Mouse (Mus musculus) gastrocnemius, adult 18-20 months (tissue): Measurements from ENCODE around the gene Tmem37. TPM values are rescaled to one million over a fixed set of nuclear protein-coding genes. Genes with fewer than 3 reads are reported as not detected.

Source experiments
- DNase-seq: peaks from one replicate; pipeline ENCODE4 v3.0.0; 2021; ENCODE audit warnings: low spot score
- total RNA-seq, 2 experiments: library from RNA; stranded (reverse); gene quantifications; 2 replicates each; pipeline ENCODE4 v1.2.3; 2021

The Tmem37 gene
- total RNA-seq, 2 experiments from 2014 or later, result 13.0 to 22.9 TPM

DNA sequence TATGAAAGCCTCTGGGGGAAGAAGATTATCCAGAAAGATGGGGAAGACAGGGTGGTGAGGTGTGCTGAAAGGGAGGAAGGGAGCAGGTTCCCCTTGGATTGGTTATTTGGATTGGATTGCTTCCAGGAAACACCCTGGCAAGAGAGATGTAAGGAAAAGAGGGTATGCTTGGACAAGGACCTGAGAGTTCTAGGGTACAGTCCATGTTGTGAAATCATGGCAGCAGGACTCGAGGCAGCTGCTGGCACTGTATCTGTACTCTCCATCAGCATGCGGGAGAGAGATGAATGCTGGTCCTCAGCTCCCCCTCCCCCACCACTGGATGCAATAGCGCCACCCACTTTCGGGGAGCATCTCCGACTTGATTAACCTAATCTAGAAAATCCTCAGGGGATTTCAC is 13.2 kb downstream of the Tmem37 start:
- no peak for DNase-seq

DNA sequence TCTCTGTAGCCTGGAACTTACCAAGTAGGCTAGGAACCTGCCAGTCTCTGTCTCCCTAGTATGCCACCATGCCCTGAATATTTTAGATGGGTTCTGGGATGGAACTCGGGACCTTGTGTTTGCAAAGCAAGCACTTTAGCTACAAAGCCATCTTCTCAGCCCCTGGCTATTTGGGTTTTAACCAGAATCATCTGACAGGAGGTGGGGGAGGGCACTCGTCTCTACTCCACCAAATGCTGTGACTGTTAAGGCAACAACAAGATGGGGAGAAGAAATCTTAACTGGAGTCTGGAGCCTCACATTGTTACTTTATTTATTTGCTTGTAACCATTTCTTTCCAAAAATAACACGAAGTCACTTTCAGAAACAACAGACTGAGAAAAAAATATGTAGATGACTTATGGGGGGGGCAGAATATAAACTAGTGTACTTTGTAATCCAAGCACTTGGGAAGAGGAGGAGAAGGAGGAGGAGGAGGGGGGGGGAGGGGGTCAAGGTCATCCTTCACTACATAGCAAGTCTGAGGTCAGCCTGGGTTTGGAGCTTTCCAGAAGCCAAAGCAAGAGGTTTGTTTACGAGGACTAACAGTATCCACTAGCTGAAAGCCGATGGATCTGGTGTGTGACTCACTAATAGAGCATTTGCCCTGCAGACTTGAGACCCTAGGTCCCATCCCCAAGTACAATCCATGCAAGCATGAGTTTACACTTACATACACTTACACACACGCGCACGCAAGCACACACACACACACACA is 16.0 kb downstream of the Tmem37 start:
- DNase-seq, result no peak

DNA sequence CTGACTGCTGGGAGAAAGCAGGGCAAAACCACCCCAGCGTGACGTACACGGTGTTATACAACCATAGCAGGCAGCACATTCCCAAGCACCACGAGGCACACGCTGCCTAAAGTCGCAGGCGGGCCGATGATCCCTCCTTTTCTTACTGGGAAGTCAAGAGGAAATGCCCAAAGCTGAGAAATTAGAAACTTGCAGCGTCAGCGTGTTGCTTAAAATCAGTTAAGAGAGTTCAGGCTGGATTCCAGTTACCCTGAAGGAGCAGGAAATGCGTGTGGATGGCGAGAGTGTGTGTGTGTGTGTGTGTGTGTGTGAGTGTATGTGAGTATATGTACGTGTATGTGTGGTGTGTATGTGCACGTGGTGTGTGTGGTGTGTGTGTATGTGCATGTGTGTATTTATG is 16.8 kb downstream of the Tmem37 start:
- DNase-seq, result no peak

DNA sequence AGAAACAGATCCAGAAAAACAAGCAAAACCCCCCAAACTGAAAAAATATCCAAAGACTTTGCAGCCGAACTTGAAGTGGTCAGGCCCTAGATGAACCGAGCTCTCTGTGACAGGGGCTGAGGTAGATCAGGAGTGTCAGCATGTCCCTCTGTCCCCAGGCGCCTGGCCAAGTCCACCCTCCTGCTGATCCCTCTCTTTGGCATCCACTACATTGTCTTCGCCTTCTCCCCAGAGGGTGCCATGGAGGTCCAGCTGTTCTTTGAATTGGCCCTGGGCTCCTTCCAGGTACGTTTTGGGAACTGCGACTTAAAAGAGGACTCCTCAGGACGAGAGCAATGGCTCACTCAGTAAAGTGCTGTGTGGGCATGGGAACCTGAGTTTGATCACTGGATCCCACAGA is 17.6 kb downstream of the Tmem37 start:
- no peak for DNase-seq

DNA sequence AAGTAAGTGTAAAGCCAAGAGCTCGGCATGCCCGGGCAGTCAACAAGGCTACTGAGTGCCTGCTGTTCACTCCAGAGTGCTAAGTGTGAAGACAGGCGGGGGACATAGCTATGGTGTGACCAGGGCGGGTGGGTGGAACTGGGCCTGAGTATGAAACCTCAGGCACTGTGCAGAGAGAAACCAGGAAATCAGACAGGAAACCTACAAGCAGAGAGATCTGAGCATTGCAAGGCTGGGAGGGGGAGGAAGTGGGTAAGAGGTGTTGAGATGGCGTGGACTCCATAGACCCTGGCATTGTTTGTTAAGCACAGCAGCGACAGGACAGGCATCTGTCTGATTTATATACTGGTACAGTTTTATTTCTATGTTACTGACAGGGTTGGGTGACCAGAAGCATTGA is 18.4 kb downstream of the Tmem37 start:
- no peak for DNase-seq

DNA sequence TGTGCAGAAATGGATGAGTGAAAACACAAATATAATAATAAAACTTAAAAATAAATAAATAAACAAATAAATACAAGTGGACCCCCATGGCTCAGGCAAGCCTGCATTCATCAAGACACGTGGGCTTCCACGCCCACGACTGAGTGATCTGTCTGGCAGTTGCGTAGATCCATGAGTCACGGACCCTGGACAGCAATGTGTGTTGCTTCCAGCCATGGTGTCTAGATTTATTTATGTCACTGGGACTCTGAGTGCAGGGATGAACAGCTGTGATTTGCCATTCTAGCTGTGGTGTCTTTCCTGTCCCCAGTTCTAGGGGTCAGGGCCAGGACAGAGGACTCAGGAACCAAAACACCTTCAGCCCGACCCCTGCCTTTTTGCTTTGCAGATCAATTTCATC is 18.9 kb downstream of the Tmem37 start:
- no peak for DNase-seq

DNA sequence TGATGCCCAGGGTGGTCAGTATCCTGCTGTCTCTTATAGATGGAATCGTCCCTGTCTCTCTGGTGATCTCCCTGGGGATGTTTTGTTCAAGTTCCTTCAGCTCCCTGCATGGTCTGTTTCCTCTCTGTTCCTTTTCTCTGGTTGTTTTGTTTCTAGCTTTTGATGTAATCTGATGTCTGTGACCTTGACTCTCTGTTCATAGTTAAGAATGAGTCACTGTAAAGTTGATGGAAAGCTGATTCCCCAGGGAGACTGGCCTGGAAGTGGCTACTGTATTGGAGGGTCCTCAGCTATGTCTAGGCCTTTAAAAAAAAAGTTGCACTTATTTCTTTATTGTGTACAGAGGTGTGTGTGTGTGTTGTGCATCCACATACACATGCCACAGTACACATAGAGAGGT is 22.8 kb downstream of the Tmem37 start:
- no peak for DNase-seq

DNA sequence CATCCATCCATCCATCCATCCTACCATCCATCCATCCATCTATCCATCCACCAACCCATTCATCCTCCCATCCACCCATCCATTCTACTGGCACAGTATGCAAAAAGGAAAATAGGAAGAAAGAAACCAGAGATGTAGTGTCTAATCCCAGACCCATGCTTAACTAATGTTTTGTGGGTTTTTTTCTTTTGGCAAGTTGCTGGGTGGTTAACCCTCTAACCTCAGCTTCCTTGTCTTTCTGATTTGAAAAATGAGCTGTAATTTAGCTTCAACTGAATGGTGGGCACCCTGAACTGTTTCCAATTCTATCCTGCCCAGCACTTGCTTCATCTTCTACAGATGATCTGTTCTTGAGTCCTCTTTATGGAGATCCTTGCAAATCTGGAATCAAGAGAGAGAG is 26.5 kb downstream of the Tmem37 start:
- no peak for DNase-seq

DNA sequence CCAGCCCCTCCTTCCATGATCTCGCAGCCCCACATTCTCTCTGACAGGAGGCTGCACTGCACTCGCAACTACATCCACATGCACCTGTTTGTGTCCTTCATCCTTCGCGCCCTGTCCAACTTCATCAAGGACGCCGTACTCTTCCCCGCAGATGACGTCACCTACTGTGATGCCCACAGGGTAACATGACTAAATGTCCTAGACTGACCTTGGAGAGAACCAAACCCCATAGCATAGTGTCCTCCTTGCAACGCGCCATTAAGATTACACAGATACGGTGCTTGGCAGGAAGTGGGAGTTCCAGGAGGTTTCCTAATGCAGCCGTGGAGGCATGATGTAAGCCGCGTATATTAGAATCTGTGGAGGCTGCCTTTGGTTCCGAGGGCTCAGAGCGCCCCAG is 29.3 kb downstream of the Tmem37 start:
- DNase-seq, result peak; percentile 8

DNA sequence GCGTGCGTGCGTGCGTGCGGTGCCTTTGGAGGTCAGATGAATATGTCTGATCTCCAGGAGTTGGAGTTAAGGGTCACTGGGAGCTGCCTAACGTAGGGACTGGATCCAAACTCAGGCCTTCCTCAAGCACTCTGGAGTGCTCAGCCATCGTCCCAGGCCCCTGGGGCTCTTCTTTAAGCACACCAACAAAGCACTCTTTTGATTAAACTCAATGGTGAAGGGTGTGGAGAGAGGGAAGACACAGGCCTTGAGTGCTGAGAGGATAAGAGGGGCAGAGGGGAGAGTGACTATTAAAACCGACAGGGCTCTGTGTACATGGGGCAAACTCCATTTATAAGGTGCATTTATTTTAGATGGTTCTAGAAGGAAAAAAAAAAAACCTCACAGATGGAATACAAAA is 31.5 kb downstream of the Tmem37 start:
- DNase-seq, result no peak

DNA sequence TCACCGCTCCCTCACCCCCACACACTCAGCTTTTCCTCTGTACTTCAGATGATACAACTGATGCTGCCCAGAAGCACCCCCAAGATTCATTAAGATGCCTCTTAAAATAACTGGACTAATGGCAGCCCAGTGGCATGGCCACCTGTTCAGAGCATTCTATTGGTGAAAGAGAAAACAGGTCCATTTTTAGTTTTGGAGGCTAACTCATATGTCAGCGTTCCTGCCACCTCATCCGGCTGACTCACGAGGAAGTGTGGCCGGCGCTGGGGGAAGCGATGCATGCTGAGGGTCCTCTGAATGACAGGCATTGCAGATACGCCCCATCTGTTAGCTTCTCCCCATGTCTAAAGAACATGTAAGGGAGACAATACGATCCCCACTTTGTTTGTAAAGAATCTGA is 35.3 kb downstream of the Tmem37 start:
- DNase-seq, result no peak

DNA sequence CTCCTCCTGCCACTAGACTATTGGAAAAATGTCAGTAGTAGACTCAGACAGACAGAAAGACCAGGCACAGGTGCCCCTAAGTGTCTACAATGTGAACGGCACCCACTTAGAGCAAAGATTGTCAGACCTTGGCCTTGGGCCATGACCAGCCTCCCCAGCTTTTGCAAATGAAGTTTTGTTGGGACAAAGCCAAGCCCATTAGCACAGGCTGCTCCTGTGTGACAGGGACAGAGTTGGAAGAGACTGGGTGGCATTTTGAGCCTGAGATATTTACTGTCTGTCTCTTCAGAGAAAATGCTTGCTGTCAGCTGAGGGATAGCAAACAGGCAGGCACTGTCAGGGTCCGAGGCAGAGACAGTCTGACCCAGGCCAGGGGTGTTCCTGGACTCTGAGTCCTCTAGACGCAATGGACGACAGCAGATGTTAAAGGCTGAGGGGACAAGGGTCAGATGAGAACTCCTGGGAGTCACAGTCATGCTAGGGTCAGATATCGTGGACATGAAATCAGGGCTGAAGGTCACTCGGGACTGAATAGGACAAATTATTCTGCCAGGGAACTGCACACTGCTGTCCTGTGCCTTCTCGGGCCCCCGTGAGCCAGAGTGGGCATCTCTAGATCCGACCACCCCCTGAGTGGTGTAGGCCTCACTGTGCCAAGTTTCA is 36.7 kb downstream of the Tmem37 start:
- no peak for DNase-seq

DNA sequence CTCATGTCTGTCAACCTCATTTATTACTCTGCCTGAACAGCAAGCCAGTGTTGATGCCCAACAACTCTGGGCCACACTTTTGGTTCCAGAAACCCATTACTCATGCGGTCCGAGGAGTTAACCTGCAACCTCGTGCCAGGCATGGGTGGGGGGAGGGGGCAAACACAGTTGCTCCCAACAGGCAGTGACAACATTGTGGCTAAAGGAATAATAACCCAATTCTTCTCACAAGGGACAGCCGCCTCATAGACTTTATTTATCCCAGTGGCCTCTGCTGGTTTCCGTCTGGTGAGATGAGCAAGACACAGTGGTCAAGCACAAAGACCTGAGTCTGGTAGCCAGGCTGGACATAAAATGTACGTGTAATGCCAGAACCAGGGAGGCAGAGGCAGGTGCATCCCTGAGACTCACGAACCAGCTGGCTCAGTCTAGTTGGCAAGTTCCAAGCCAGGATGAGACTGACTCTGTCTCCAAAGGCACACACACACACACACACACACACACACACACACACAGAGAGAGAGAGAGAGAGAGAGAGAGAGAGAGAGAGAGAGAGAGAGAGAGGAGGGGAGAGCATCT is 38.3 kb downstream of the Tmem37 start:
- DNase-seq, result no peak

DNA sequence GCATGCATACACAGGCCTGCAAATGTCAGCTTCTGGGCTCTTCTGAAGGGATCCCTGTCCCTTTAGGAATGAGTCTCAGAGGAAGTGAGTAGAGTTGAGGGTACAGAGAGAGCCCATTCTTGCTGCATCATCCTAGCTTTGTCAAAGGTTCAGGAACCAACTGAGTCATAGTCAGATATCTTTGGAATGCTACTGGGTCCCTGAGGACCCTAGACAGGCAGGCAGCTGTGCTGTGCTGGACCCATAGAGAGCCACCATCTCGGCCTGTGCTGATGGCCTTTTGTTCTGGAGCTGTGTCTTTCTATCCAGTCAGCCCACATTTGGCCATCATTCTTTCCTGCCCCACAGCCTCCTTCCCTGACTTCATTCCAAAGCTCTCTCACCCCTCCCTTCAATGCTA is 39.1 kb downstream of the Tmem37 start:
- no peak for DNase-seq

DNA sequence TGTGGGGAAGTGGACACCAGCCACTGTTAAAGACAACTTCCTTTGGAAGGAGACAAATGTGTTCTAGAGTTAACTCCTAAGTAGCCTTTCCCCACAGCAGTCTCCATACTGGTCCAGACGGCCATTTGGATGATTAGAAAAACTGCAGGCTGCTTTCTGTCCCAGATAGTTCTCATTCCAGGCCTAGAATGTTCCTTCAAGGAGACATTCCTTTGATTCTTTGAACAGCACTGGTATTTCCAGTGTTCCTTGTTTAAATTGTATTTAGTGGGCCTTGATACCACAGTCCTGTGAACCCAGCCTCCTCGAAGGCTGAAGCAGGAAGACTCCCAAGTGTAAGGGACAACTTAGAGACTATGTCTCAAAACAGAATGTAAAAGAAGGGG is 40.4 kb downstream of the Tmem37 start:
- no peak for DNase-seq

DNA sequence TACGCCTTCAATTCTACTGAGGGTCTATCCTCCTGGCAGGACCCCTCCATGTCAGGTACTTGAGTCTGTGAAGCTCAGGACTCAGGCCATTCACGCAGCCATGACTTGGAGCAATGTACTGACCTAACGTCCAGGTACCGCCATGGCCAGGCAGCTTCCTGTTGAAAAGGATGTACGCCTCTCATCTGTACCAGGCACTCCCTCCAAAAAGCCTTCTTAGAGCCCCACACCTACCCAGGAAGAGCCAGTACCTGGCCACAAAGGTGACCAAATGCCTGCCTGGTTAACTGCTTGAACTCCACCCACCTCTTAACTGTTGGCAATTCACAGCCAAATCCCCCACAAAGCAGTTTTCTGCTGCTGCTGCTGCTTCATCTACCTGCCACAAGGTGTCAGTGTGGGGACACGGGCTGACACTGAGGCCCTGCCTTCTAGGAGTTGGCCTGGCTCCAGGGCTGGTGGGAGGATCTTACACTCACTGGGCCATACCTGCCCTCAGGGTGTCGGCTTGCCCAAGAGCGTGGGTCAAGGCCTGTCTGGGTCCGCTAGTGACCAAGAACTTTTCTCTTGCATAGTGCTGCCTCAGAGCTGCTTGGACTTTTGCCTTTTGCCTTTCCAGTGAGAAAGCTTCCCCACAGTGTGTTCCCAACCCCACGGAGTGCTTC is 40.9 kb downstream of the Tmem37 start:
- DNase-seq, result peak; percentile 77

DNA sequence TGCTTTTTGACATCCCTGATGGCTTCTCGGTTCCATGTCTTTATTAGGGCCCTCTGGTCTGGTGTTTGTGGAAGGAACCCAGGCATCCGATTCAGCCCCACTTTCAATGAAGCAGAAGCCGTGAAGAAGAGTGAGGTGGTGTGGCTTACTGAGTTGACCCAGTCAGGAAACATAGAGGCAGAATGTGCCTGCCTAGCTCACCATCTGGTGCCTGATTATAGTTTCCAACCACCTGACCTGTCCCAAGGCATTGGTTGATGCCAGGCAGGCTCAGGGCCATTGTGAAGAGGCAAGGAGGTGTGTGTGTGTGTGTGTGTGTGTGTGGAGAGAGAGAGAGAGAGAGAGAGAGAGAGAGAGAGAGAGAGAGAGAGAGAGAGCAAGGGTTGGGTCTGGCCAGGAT is 43.4 kb downstream of the Tmem37 start:
- no peak for DNase-seq

DNA sequence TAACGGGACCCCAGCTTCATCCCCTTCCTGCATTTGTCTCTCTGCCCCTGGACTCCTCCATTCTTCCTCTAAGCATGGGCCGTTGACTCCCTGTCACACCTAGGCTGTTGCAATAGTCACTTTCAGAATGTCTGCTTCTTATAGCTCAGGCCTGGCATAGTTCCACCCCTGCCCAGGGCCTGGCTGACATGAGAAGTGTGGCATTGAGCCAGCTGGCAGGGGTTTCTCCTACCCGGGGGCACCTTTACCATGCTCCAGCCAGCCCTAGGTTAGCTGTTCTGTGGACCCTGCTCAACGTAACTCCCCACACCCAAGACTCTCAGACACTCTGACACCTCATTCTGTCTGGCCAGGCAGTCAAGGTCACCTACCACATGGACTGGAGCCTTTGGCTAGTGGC is 46.2 kb downstream of the Tmem37 start:
- DNase-seq, result peak; percentile 20

DNA sequence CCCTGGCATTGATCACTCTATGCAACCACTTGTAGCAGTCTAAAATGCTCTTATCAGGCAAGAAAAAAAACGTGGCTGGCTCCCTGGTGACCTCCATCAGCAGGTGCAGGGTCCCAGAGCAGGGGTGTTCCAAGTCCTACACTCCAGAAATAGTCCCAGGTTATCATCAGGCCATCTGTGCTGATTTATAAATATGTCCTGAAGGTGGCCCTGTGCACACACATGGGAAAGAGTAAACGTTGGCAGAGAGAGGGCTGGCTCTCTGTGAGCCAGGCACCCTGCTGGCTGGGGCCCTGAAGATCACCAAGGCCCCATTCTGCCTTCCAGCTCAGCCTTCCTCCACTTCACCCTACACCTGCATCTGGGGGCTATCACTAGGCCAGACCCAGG is 48.8 kb downstream of the Tmem37 start:
- peak; percentile 32 for DNase-seq

DNA sequence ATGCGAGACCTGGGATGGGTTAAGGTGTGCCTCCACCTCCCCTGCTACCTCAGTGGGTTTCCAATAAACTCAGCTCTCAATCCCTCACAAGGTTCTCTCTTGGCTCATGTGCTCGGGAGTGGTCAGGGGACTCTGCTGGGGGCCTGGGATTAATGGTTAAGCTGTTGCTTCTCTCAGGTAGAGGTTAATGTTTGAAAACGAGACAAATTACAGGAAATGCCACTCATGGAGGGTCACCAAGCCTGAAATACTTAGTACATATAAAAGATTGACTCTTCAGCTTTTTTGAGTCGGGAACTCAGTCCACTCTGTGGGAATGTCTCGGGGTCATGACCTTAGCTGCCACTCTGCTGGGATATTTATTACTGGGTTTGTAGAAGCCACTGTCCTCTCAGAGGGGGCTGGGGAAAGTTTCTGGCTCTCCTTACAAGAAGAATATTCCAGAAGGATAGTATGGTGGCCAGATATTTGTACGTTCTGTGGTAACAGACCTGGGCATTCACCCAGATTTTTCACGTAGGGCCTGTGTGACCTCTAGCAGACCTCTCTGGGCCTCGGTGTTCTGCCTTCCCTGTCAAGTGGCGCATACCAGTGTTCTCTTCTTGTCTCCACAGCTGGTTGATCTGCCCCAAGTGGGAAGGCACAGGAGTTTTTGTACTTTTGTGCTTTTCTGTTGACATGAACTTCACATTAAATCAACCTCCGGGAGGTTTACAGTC is 49.4 kb downstream of the Tmem37 start:
- peak; percentile 28 for DNase-seq

DNA sequence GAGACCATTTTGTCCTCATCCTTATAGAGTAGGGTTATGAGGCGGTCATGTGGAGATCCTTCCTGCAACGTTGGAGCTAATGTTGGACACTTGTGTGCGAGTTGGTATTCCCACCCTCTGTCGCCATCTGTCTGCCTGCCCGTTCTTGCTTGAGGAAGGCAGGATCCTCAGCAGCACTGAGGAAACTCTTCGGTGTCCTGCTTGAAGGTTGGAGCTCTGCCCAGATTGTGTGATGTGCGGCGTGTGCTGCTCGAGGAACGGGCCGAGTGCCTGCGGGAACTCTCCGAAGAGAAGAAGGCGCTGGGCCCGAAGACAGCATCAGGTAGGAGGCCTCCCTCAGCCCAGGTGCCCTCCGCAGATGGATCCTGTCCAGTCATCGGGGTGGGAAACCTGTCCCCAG is 51.9 kb downstream of the Tmem37 start:
- no peak for DNase-seq

DNA sequence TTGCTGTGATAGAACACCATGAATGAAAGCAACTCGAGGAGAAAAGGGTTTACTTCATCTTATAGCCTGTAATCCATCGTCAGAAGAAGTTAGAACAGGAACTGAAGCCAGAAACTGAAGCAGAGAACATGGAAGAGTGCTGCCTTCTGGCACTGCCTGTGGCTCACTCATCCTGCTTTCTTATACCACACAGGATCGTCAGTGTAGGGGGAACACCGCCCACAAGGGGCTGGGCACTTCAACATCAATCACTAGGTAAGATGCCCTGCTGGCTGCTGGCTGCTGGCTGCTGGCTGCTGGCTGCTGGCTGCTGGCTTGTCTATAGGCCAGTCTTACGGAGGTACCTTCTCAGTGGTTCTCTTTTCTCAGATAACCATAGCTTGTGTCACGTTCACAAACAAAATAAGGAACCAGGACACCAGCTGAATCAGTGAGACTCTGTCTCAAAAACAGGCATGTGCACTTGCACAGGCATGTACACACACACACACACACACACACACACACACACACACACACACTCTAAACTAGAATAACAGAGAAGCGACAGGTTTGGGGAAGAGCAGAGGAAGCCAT is 53.5 kb downstream of the Tmem37 start:
- DNase-seq, result no peak
